Mouse (Mus musculus) brain, embryonic 14.5 days (tissue): ENCODE results near the gene Setd1b.

Experiments
- CTCF ChIP-seq: fragments of 200-500 bp; IDR thresholded peaks from 2 replicates; pipeline ENCODE4 v1.5.1; 2012; ENCODE audit warnings: inconsistent platforms, mild to moderate bottlenecking, moderate library complexity, borderline replicate concordance; ENCODE audit not compliant: insufficient read depth, insufficient read length; ENCODE audit errors: extremely low read depth
- POLR2A ChIP-seq: fragments of 200-500 bp; IDR thresholded peaks from 2 replicates; pipeline ENCODE4 v1.6.1; 2012; ENCODE audit warnings: mild to moderate bottlenecking, inconsistent platforms, borderline replicate concordance; ENCODE audit not compliant: poor library complexity, insufficient read depth, insufficient read length, severe bottlenecking; ENCODE audit errors: extremely low read depth

- TF ChIP-seq POLR2A = no peak
- TF ChIP-seq CTCF = no peak
These were observed 4.1 kb upstream of the Setd1b start for GRCm38 (mm10) chr5:123137910-123138229.
